Mouse (Mus musculus): ENCODE data around the gene Olfr1331. TPM values are rescaled to one million over a fixed set of nuclear protein-coding genes. Genes with fewer than 3 reads are reported as not detected.
"Not testable (repeated sequence)": the region's sequence is repeated elsewhere in the genome, so short reads cannot be mapped to it uniquely, and the experiment has no call there.

The Olfr1331 gene
- not detected in 2 replicates for polyA plus RNA-seq (2015; fragmentation: Nextera tagmentation; extraction: Ambion mirVana)

DNA sequence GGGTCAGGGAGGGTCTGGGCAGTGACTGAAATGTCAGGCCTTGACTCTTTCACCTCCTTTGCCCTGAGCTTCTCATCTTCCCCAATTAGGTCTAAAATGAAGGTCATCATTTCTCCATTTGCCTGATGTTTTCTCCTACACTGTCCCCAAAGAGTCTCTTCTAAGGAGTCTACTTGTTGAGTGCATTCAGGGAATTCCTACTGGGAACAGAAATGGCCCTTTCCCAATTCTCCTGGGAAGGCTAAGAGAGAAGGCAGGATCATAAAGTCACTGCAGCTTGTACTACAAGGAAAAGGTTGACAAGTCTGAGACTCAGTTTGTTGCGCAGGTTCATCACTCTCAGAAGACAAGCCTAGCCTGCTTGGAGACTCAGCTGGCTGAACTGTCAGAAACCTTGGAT is at the start of gene Olfr1331:
Gene Olfr1331, plus strand, starts transcription at position 301 of the 400 bp plus-strand sequence.
- no peak for ATAC-seq
- WGBS: 97% methylated on average over 1 of the region's 1 CpGs
- no peak within 1 kb of the TSS for H3K27ac ChIP-seq
- no peaks in the 10 kb centered on the region for H3K27me3 ChIP-seq
- no peaks in the 10 kb centered on the region for H3K36me3 ChIP-seq
- H3K9ac ChIP-seq (replicated peaks): no peak within 1 kb of the TSS
- H3K4me2 ChIP-seq (replicated peaks): no peak within 1 kb of the TSS
- no peak within 1 kb of the TSS for H3K4me3 ChIP-seq (replicated peaks)
- H3K4me1 ChIP-seq (replicated peaks): 0 out of 2 replicates have a peak, but pooled peaks cover 4% of the 10 kb centered on the region
- no peaks in the 10 kb centered on the region for H3K9me3 ChIP-seq

DNA sequence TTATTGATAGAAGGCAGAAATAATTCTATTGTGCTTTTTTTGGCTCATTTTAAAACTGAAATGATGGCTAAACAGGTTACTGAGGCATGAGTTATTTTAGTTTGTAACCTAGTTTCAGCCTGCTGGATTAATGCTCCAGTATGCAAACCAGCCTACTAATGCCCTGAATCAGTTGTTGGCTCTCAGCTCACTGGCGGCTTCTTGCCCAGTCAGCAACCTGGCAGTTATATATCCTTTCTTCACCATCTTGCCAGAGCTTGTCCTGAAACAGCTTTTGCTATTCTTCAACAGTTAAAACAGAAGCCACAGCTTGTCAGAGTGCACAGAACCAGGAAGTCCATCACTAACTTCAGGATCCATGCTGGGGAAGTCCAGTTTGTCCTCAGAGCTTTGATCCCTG is 45.5 kb upstream of the Olfr1331 start:
- 90% methylated on average over 1 of the region's 1 CpGs for WGBS
- no peak overlapping the region for H3K4me3 ChIP-seq (replicated peaks)
- no peak for ATAC-seq
- H3K4me1 ChIP-seq (replicated peaks): no peaks in the 10 kb centered on the region
- no peaks in the 10 kb centered on the region for H3K36me3 ChIP-seq
- no peaks in the 10 kb centered on the region for H3K9me3 ChIP-seq
- no peak overlapping the region for H3K4me2 ChIP-seq (replicated peaks)
- H3K27ac ChIP-seq: no peak overlapping the region
- H3K27me3 ChIP-seq: no peaks in the 10 kb centered on the region
- H3K9ac ChIP-seq (replicated peaks): no peak overlapping the region

DNA sequence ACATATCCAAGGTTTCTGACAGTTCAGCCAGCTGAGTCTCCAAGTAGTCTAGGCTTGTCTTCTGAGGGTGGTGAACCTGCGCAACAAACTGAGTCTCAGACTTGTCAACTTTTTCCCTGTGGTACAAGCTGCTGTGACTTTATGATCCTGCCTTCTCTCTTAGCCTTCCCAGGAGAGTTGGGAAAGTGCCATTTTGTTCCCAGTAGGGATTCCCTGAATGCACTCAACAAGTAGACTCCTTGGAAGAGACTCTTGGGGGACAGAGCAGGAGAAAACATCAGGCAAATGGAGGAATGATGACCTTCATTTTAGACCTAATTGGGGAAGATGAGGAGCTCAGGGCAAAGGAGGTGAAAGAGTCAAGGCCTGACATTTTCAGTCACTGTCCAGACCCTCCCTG is 28.3 kb upstream of the Olfr1331 start, which contains the start of gene Olfr1333:
Gene Olfr1333, minus strand, starts transcription at position 101 of the 400 bp plus-strand sequence.
- H3K9me3 ChIP-seq: no peaks in the 10 kb centered on the region
- H3K4me1 ChIP-seq (replicated peaks): no peaks in the 10 kb centered on the region
- no peak within 1 kb of the TSS for H3K4me2 ChIP-seq (replicated peaks)
- WGBS: 96% methylated on average over 1 of the region's 1 CpGs
- no peak within 1 kb of the TSS for H3K9ac ChIP-seq (replicated peaks)
- no peak within 1 kb of the TSS for H3K4me3 ChIP-seq (replicated peaks)
- H3K27me3 ChIP-seq: no peaks in the 10 kb centered on the region
- H3K27ac ChIP-seq: no peak within 1 kb of the TSS
- no peaks in the 10 kb centered on the region for H3K36me3 ChIP-seq
- no peak for ATAC-seq

DNA sequence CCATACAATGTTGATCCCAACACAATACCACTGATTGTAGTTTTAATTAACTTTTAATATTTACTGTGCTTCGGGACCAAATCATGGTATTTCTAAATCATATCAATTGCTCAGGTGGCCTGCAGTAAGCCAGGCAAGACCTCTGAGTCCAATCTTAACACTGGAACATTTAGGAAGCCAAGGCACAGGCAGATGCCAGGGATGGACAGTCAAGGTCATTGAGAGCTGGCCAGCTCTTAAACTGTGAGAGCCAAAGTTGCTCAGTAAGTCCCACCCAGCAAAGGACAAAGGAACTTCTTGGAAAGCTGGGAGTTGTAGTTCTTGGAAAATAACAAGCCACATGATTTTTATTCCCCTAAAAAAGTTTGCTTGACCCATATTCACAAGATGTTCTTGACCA is 2.7 kb upstream of the Olfr1331 start:
- Histone ChIP-seq H3K9ac (replicated peaks) (no peak overlapping the region), H3K4me2 (replicated peaks) (no peak overlapping the region), H3K9me3 (no peaks in the 10 kb centered on the region), H3K27ac (no peak overlapping the region), H3K4me3 (replicated peaks) (no peak overlapping the region), H3K4me1 (replicated peaks) (0 out of 2 replicates have a peak, but pooled peaks cover 4% of the 10 kb centered on the region), H3K36me3 (no peaks in the 10 kb centered on the region), H3K27me3 (no peaks in the 10 kb centered on the region)
- no peak for ATAC-seq
- WGBS: 84% methylated on average over 1 of the region's 1 CpGs

DNA sequence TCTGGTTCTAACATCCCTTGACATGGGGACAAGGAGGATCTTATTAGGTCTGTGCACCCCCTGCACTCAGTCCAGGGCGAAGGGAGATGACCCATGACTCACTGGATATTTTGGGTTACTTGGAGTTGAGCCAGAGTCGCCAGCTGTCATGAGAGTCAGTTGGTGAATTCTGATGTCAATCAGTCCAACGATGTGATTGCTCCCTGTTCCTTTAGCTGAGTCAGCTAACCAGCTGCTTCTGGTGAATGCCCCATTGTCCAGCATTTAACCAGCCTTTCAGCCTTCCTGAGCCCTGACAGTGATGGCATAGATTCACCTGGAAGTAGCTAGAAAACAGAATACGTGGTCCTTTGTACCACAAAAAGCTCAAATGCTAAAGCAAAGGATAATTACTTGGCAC is 1.7 kb upstream of the Olfr1331 start:
- ATAC-seq: no peak
- no peak overlapping the region for H3K4me3 ChIP-seq (replicated peaks)
- no peaks in the 10 kb centered on the region for H3K27me3 ChIP-seq
- H3K36me3 ChIP-seq: no peaks in the 10 kb centered on the region
- H3K9ac ChIP-seq (replicated peaks): no peak overlapping the region
- no peak overlapping the region for H3K27ac ChIP-seq
- H3K9me3 ChIP-seq: no peaks in the 10 kb centered on the region
- WGBS: 55% methylated on average over 4 of the region's 4 CpGs
- H3K4me1 ChIP-seq (replicated peaks): 0 out of 2 replicates have a peak, but pooled peaks cover 4% of the 10 kb centered on the region
- H3K4me2 ChIP-seq (replicated peaks): no peak overlapping the region

DNA sequence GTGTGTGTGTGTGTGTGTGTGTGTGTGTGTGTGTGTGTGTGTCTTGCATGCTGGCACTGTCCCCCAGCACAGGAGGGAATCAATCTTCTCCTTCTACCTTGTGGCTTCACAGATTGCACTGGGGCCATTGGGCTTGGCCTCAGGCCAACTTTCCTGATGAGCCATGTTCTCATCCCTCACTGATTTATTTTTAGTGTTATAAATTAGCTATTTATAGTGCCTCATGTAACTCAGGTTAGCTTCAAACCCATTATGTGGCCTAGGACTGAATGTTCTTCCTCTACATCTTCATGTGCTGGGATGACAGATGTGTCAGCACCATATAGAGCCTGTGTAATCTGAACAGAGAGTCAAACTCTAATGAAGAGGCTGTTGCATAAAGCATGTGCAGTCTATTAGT is 3.1 kb downstream of the Olfr1331 start:
- Histone ChIP-seq H3K9ac (replicated peaks) (no peak overlapping the region), H3K4me1 (replicated peaks) (0 out of 2 replicates have a peak, but pooled peaks cover 3% of the 10 kb centered on the region), H3K4me3 (replicated peaks) (no peak overlapping the region), H3K36me3 (no peaks in the 10 kb centered on the region), H3K4me2 (replicated peaks) (no peak overlapping the region), H3K9me3 (no peaks in the 10 kb centered on the region), H3K27me3 (no peaks in the 10 kb centered on the region), H3K27ac (no peak overlapping the region)
- ATAC-seq: no peak

DNA sequence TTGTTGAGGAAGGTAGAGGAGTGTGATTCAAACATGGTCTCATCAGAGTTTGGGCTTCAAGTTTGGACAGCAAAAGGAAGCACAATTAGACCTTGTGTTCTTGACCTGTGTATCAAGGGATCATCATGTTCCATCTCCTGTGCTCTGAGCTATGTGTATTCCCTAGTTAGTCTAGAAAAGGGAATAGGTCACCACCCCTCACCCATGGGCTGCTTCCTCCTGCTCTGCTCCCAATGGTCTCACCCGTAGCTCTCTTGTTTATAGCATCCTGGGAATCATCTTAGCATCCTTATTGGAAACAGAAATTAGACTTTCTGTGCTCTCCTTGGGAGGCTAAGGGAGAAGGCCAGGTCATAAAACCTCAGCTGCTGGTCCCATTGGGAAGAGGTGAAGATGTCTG is 23.8 kb downstream of the Olfr1331 start, which contains the start of gene Olfr1330:
Gene Olfr1330, plus strand, starts transcription at position 301 of the 400 bp plus-strand sequence.
- Histone ChIP-seq H3K27me3 (no peaks in the 10 kb centered on the region), H3K9me3 (no peaks in the 10 kb centered on the region), H3K27ac (no peak within 1 kb of the TSS), H3K4me3 (replicated peaks) (no peak within 1 kb of the TSS), H3K4me2 (replicated peaks) (no peak within 1 kb of the TSS), H3K4me1 (replicated peaks) (no peaks in the 10 kb centered on the region), H3K36me3 (no peaks in the 10 kb centered on the region), H3K9ac (replicated peaks) (no peak within 1 kb of the TSS)
- WGBS: 96% methylated on average over 1 of the region's 1 CpGs
- no peak for ATAC-seq

DNA sequence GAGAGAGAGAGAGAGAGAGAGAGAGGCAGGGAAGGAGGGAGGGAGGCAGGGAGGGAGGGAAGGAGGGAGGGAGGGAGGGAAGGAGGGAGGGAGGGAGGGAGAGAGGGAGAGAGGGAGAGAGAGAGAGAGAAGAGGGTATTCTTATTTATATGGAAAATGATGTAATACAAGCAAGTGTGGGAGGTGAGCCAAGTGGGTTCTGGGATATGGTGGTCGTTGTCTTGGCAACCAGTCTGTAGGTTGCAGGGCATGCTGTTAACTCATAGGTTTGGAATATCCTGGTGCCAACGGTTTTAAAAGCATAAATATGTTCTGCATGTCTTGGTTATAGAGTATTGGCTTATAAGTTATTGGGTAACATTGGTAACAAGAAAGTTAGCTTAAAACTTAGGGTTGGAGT is 37.5 kb downstream of the Olfr1331 start:
- Histone ChIP-seq H3K36me3 (no peaks in the 10 kb centered on the region), H3K27me3 (no peaks in the 10 kb centered on the region), H3K4me2 (replicated peaks) (no peak overlapping the region), H3K4me1 (replicated peaks) (no peaks in the 10 kb centered on the region), H3K9ac (replicated peaks) (no peak overlapping the region), H3K4me3 (replicated peaks) (no peak overlapping the region), H3K27ac (no peak overlapping the region), H3K9me3 (no peaks in the 10 kb centered on the region)
- ATAC-seq: no peak
- 65% methylated on average over 2 of the region's 2 CpGs for WGBS

DNA sequence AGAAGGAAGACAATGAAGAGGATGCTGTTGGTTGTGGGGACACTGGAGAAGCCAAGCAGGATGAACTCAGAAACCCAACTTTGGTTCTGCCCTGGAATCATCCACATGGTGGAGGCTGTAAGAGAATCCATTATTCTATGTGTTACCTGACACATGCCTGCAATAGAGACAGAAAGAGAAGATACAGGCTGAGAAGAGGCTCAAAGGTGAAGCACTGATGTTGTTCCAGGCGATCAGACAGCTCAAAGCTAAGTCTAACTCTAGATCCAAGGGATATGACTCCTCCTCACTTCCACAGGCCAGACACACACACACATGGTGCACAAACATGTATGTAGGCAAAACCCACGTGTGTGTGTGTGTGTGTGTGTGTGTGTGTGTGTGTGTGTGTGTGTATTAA is 52.9 kb downstream of the Olfr1331 start, which contains the start of gene Olfr1329:
Gene Olfr1329, minus strand, starts transcription at position 101 of the 400 bp plus-strand sequence.
- H3K9ac ChIP-seq (replicated peaks); H3K27ac ChIP-seq; H3K4me1 ChIP-seq (replicated peaks); H3K27me3 ChIP-seq; H3K4me2 ChIP-seq (replicated peaks); H3K36me3 ChIP-seq; ATAC-seq; H3K9me3 ChIP-seq; H3K4me3 ChIP-seq (replicated peaks): not testable (repeated sequence)
- 51% methylated on average over 2 of the region's 2 CpGs for WGBS

Other genes starting within 250 kb of the Olfr1331 start
- 1.5 and 1.6 TPM in 2 replicates for gene Cfap57, start 243.9 kb upstream of the Olfr1331 start, polyA plus RNA-seq (2015; fragmentation: Nextera tagmentation; extraction: Ambion mirVana)
- 121 and 128 TPM in 2 replicates for gene Ebna1bp2, start 243.8 kb upstream of the Olfr1331 start, polyA plus RNA-seq (2015; fragmentation: Nextera tagmentation; extraction: Ambion mirVana)
- gene Olfr62, start 205.7 kb upstream of the Olfr1331 start, polyA plus RNA-seq (2015; fragmentation: Nextera tagmentation; extraction: Ambion mirVana): not detected in 2 replicates
- gene Olfr1342, start 171.9 kb upstream of the Olfr1331 start, polyA plus RNA-seq (2015; fragmentation: Nextera tagmentation; extraction: Ambion mirVana): not detected in 2 replicates
- gene Olfr1341, start 161.1 kb upstream of the Olfr1331 start, polyA plus RNA-seq (2015; fragmentation: Nextera tagmentation; extraction: Ambion mirVana): not detected in 2 replicates
- not detected in 2 replicates for gene Olfr1340, start 144.5 kb upstream of the Olfr1331 start, polyA plus RNA-seq (2015; fragmentation: Nextera tagmentation; extraction: Ambion mirVana)
- not detected in 2 replicates for gene Olfr1339, start 132.5 kb upstream of the Olfr1331 start, polyA plus RNA-seq (2015; fragmentation: Nextera tagmentation; extraction: Ambion mirVana)
- not detected in 2 replicates for gene Olfr1338, start 105.9 kb upstream of the Olfr1331 start, polyA plus RNA-seq (2015; fragmentation: Nextera tagmentation; extraction: Ambion mirVana)
- gene Olfr1337, start 82.1 kb upstream of the Olfr1331 start, polyA plus RNA-seq (2015; fragmentation: Nextera tagmentation; extraction: Ambion mirVana): not detected in 2 replicates
- not detected in 2 replicates for gene Olfr1335, start 54.7 kb upstream of the Olfr1331 start, polyA plus RNA-seq (2015; fragmentation: Nextera tagmentation; extraction: Ambion mirVana)
- not detected in 2 replicates for gene Olfr1333, start 28.4 kb upstream of the Olfr1331 start, polyA plus RNA-seq (2015; fragmentation: Nextera tagmentation; extraction: Ambion mirVana)
- not detected in 2 replicates for gene Olfr1330, start 23.9 kb downstream of the Olfr1331 start, polyA plus RNA-seq (2015; fragmentation: Nextera tagmentation; extraction: Ambion mirVana)
- gene Olfr1329, start 52.8 kb downstream of the Olfr1331 start, polyA plus RNA-seq (2015; fragmentation: Nextera tagmentation; extraction: Ambion mirVana): not detected in 2 replicates
- gene Olfr1328, start 74.0 kb downstream of the Olfr1331 start, polyA plus RNA-seq (2015; fragmentation: Nextera tagmentation; extraction: Ambion mirVana): not detected in 2 replicates
- gene Lao1, start 96.9 kb downstream of the Olfr1331 start, polyA plus RNA-seq (2015; fragmentation: Nextera tagmentation; extraction: Ambion mirVana): not detected in 2 replicates
- gene Slc2a1, start 244.1 kb downstream of the Olfr1331 start, polyA plus RNA-seq (2015; fragmentation: Nextera tagmentation; extraction: Ambion mirVana): 88.6 and 104 TPM in 2 replicates